Mouse (Mus musculus): ENCODE data around the gene Rabl3. TPM values are rescaled to one million over a fixed set of nuclear protein-coding genes. Genes with fewer than 3 reads are reported as not detected.

Gene Rabl3
- polyA plus RNA-seq, 2 experiments from 2014 or later, result 9.7 to 11.1 TPM

- ATAC-seq, result no peak
Observed at GRCm38 (mm10) chr16:37598463-37598862, 58.8 kb downstream of the Rabl3 start.

- no peak for ATAC-seq
Observed at GRCm38 (mm10) chr16:37599326-37599725, 59.6 kb downstream of the Rabl3 start.

GRCm38 (mm10) chr16:37603431-37603830 lies 63.7 kb downstream of the Rabl3 start:
- no peak for ATAC-seq

GRCm38 (mm10) chr16:37604243-37604642 lies 64.6 kb downstream of the Rabl3 start:
- ATAC-seq, result no peak

- no peak for ATAC-seq
Observed at GRCm38 (mm10) chr16:37610333-37610732, 70.6 kb downstream of the Rabl3 start.

GRCm38 (mm10) chr16:37611072-37611471 lies 71.4 kb downstream of the Rabl3 start:
- no peak for ATAC-seq

- ATAC-seq, result no peak
Observed at GRCm38 (mm10) chr16:37612013-37612412, 72.3 kb downstream of the Rabl3 start.

GRCm38 (mm10) chr16:37614540-37614939 lies 74.9 kb downstream of the Rabl3 start:
- ATAC-seq, result no peak

GRCm38 (mm10) chr16:37615429-37615828 lies 75.7 kb downstream of the Rabl3 start:
- ATAC-seq, result no peak

- ATAC-seq, result no peak
Observed at GRCm38 (mm10) chr16:37616104-37616503, 76.4 kb downstream of the Rabl3 start.

GRCm38 (mm10) chr16:37617695-37618094 lies 78.0 kb downstream of the Rabl3 start:
- no peak for ATAC-seq

Other genes starting within 250 kb of the Rabl3 start
- gene Stxbp5l, start 154.9 kb upstream of the Rabl3 start, polyA plus RNA-seq (2017; shearing (Covaris generic)), result under 1 TPM in 1 of 2 experiments, not detected in 1; 0.26 TPM
- 10 to 100 TPM; 14.4 to 16.9 TPM for gene Gtf2e1, start 96 bp upstream of the Rabl3 start, polyA plus RNA-seq (2017; shearing (Covaris generic))
- gene Hgd, start 40.3 kb downstream of the Rabl3 start, polyA plus RNA-seq (2017; shearing (Covaris generic)), result under 1 TPM in 1 of 2 experiments, not detected in 1; 0.38 TPM
- 10 to 100 TPM; 49.1 to 64.4 TPM for gene Ndufb4, start 114.6 kb downstream of the Rabl3 start, polyA plus RNA-seq (2017; shearing (Covaris generic))
- gene Fstl1, start 237.0 kb downstream of the Rabl3 start, polyA plus RNA-seq (2017; shearing (Covaris generic)), result under 1 TPM; 0.27 to 0.36 TPM

Data from CD4-positive, CD25-positive, alpha-beta regulatory T cell, adult 4 months (primary cell).